Mouse (Mus musculus): Measurements from ENCODE around the gene Gtpbp1. TPM values are rescaled to one million over a fixed set of nuclear protein-coding genes. Genes with fewer than 3 reads are reported as not detected.

Gtpbp1 gene
- polyA plus RNA-seq, 1 experiment from 2014 or later, result 51.4 TPM

DNA sequence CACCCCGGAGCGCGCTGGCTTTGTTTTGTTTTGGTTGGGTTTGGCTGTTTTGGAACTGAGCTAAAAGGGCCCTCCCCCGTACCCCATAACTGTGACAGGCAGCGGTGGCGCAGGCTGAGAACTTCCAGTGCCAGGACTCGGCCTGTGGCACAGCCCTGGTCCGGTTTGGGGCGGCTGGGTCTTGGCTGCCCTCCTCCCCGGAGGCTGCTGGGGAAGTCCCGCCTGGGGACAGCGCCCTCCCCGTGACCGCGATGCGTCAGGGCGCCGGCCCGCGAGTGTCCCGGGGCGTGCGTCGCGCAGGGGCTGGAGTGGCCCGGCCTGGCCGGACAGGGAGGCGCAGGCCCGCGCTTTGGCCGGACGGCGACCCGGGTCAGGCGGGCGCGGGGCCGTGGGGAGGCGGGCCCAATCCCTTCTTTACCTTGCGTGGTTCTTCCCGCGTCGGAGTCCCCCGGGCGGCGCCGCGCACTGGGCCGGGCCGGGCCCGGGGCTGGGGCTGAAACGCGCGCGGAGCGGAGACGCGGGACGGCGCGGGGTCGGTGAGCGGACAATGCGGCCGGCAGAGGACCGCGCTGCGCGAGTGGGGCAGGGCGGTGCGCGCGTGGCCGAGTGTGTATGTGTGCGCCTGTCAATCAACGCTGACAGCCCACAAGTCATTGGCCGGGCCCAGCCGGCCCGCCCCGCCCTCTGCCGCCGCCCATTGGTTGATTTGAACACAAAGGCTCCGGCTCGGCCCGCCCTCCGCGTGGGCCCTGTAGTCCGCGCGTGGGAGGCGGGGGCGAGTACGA lies 51.5 kb downstream of the Gtpbp1 start, which contains the start of gene Sun2:
TSS of gene Sun2 (minus strand) at position 616 of the 785 bp plus-strand sequence.
- peak; percentile 97 for ATAC-seq
- H3K9me3 ChIP-seq (replicated peaks; ENCODE audit: control insufficient read depth, low read length, poor library complexity, severe bottlenecking), result no peaks in the 10 kb centered on the region
- H3K4me2 ChIP-seq (ENCODE audit: low read length), result peak within 1 kb of the TSS; percentile 64
- peak within 1 kb of the TSS; percentile 98 for H3K4me3 ChIP-seq (ENCODE audit: low read depth, low read length)
- H3K27me3 ChIP-seq (ENCODE audit: control insufficient read depth, insufficient read depth, low read depth, low read length), result no peaks in the 10 kb centered on the region
- peak within 1 kb of the TSS; percentile 75 for H3K27ac ChIP-seq (ENCODE audit: low read length)
- WGBS, result under 1% methylated on average over 81 of the region's 93 CpGs
- peaks cover 11% of the 10 kb centered on the region for H3K36me3 ChIP-seq (ENCODE audit: control insufficient read depth, insufficient read depth, low read length)
- peak within 1 kb of the TSS; percentile 96 for H3K9ac ChIP-seq (ENCODE audit: low read depth, low read length)
- H3K4me1 ChIP-seq (ENCODE audit: control insufficient read depth, insufficient read depth, low read length), result peaks cover 20% of the 10 kb centered on the region

GRCm38 (mm10) chr15:79742706-79743023 lies 52.0 kb downstream of the Gtpbp1 start:
- Histone ChIP-seq H3K27ac (ENCODE audit: low read length) (peak overlapping the region; percentile 65; the same call in 1 of the 2 replicates), H3K4me3 (ENCODE audit: low read depth, low read length) (peak overlapping the region; percentile 98), H3K36me3 (ENCODE audit: control insufficient read depth, insufficient read depth, low read length) (peaks cover 5% of the 10 kb centered on the region; the same call in 1 of the 2 replicates), H3K4me1 (ENCODE audit: control insufficient read depth, insufficient read depth, low read length) (peaks cover 20% of the 10 kb centered on the region), H3K9ac (ENCODE audit: low read depth, low read length) (peak overlapping the region; percentile 96), H3K4me2 (ENCODE audit: low read length) (peak overlapping the region; percentile 64), H3K9me3 (replicated peaks; ENCODE audit: control insufficient read depth, low read length, poor library complexity, severe bottlenecking) (no peaks in the 10 kb centered on the region), H3K27me3 (ENCODE audit: control insufficient read depth, insufficient read depth, low read depth, low read length) (no peaks in the 10 kb centered on the region)
- 0% methylated on average over 23 of the region's 23 CpGs for WGBS
- ATAC-seq, result no peak

GRCm38 (mm10) chr15:79744001-79744400 lies 53.4 kb downstream of the Gtpbp1 start:
- no peak overlapping the region for H3K4me2 ChIP-seq (ENCODE audit: low read length)
- no peak overlapping the region for H3K9ac ChIP-seq (ENCODE audit: low read depth, low read length)
- no peaks in the 10 kb centered on the region for H3K27me3 ChIP-seq (ENCODE audit: control insufficient read depth, insufficient read depth, low read depth, low read length)
- H3K27ac ChIP-seq (ENCODE audit: low read length), result no peak overlapping the region
- no peaks in the 10 kb centered on the region for H3K36me3 ChIP-seq (ENCODE audit: control insufficient read depth, insufficient read depth, low read length)
- H3K4me1 ChIP-seq (ENCODE audit: control insufficient read depth, insufficient read depth, low read length), result peaks cover 20% of the 10 kb centered on the region
- H3K9me3 ChIP-seq (replicated peaks; ENCODE audit: control insufficient read depth, low read length, poor library complexity, severe bottlenecking), result no peaks in the 10 kb centered on the region
- ATAC-seq, result no peak
- no peak overlapping the region for H3K4me3 ChIP-seq (ENCODE audit: low read depth, low read length)
- WGBS, result 91% methylated on average over 11 of the region's 11 CpGs

DNA sequence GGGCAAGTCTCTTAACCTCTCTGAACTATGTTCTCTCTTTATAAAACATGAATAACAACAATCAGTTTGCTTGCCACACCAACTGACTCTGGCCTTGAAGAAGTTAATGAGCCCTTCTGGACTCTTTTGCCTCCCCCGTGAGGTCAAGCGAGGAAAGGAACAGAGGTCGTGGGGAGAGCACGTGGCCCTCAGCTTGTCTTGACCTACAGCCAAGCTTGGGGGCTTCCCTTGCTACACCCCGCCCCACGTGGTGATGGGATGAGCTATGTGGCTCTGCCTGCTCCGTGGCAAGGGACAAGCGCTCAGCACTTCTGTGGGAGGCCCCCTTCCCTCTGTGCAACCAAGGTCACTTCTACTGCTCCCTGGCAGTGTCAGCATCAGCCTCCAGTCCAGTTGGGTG lies 54.1 kb downstream of the Gtpbp1 start:
- H3K9me3 ChIP-seq (replicated peaks; ENCODE audit: control insufficient read depth, low read length, poor library complexity, severe bottlenecking), result no peaks in the 10 kb centered on the region
- no peaks in the 10 kb centered on the region for H3K27me3 ChIP-seq (ENCODE audit: control insufficient read depth, insufficient read depth, low read depth, low read length)
- H3K36me3 ChIP-seq (ENCODE audit: control insufficient read depth, insufficient read depth, low read length), result no peaks in the 10 kb centered on the region
- H3K9ac ChIP-seq (ENCODE audit: low read depth, low read length), result no peak overlapping the region
- no peak overlapping the region for H3K27ac ChIP-seq (ENCODE audit: low read length)
- H3K4me1 ChIP-seq (ENCODE audit: control insufficient read depth, insufficient read depth, low read length), result peaks cover 20% of the 10 kb centered on the region
- no peak overlapping the region for H3K4me3 ChIP-seq (ENCODE audit: low read depth, low read length)
- no peak overlapping the region for H3K4me2 ChIP-seq (ENCODE audit: low read length)
- no peak for ATAC-seq
- WGBS, result 74% methylated on average over 8 of the region's 8 CpGs

DNA sequence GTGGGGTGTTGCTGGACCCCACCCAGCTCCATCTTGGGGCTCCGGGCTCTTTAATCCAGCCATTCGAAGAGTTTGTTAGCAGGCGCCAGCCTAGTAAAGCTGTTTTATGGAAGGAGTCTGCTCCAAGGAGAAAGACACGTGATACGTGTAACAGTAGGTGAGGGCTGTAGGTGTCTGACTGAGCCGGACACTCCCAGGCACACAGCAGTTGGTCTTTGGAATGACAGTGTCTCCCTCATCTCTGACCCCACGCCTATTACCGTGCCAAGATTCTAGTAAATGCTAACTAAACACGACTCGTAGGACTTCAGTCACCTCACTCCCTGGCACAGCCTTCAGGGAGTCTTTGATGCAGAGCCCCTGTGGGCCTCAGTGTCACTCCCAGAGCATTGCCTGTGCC lies 54.7 kb downstream of the Gtpbp1 start:
- Histone ChIP-seq H3K9me3 (replicated peaks; ENCODE audit: control insufficient read depth, low read length, poor library complexity, severe bottlenecking) (no peaks in the 10 kb centered on the region), H3K4me1 (ENCODE audit: control insufficient read depth, insufficient read depth, low read length) (peaks cover 16% of the 10 kb centered on the region), H3K27me3 (ENCODE audit: control insufficient read depth, insufficient read depth, low read depth, low read length) (no peaks in the 10 kb centered on the region), H3K4me3 (ENCODE audit: low read depth, low read length) (no peak overlapping the region), H3K9ac (ENCODE audit: low read depth, low read length) (no peak overlapping the region), H3K36me3 (ENCODE audit: control insufficient read depth, insufficient read depth, low read length) (no peaks in the 10 kb centered on the region), H3K27ac (ENCODE audit: low read length) (no peak overlapping the region), H3K4me2 (ENCODE audit: low read length) (no peak overlapping the region)
- 85% methylated on average over 10 of the region's 10 CpGs for WGBS
- ATAC-seq, result no peak

GRCm38 (mm10) chr15:79745883-79746282 lies 55.2 kb downstream of the Gtpbp1 start:
- WGBS, result 90% methylated on average over 5 of the region's 5 CpGs
- no peak overlapping the region for H3K4me3 ChIP-seq (ENCODE audit: low read depth, low read length)
- no peaks in the 10 kb centered on the region for H3K9me3 ChIP-seq (replicated peaks; ENCODE audit: control insufficient read depth, low read length, poor library complexity, severe bottlenecking)
- ATAC-seq, result no peak
- no peak overlapping the region for H3K27ac ChIP-seq (ENCODE audit: low read length)
- H3K27me3 ChIP-seq (ENCODE audit: control insufficient read depth, insufficient read depth, low read depth, low read length), result no peaks in the 10 kb centered on the region
- no peaks in the 10 kb centered on the region for H3K36me3 ChIP-seq (ENCODE audit: control insufficient read depth, insufficient read depth, low read length)
- no peak overlapping the region for H3K4me2 ChIP-seq (ENCODE audit: low read length)
- peaks cover 10% of the 10 kb centered on the region for H3K4me1 ChIP-seq (ENCODE audit: control insufficient read depth, insufficient read depth, low read length)
- H3K9ac ChIP-seq (ENCODE audit: low read depth, low read length), result no peak overlapping the region

GRCm38 (mm10) chr15:79747998-79748397 lies 57.4 kb downstream of the Gtpbp1 start:
- H3K4me2 ChIP-seq (ENCODE audit: low read length), result no peak overlapping the region
- no peak overlapping the region for H3K9ac ChIP-seq (ENCODE audit: low read depth, low read length)
- H3K9me3 ChIP-seq (replicated peaks; ENCODE audit: control insufficient read depth, low read length, poor library complexity, severe bottlenecking), result no peaks in the 10 kb centered on the region
- no peak overlapping the region for H3K27ac ChIP-seq (ENCODE audit: low read length)
- ATAC-seq, result 0 out of 2 replicates have a peak, but pooled peaks have one; percentile 23
- H3K4me1 ChIP-seq (ENCODE audit: control insufficient read depth, insufficient read depth, low read length), result peaks cover 3% of the 10 kb centered on the region
- 59% methylated on average over 11 of the region's 11 CpGs for WGBS
- no peak overlapping the region for H3K4me3 ChIP-seq (ENCODE audit: low read depth, low read length)
- H3K36me3 ChIP-seq (ENCODE audit: control insufficient read depth, insufficient read depth, low read length), result no peaks in the 10 kb centered on the region
- no peaks in the 10 kb centered on the region for H3K27me3 ChIP-seq (ENCODE audit: control insufficient read depth, insufficient read depth, low read depth, low read length)

DNA sequence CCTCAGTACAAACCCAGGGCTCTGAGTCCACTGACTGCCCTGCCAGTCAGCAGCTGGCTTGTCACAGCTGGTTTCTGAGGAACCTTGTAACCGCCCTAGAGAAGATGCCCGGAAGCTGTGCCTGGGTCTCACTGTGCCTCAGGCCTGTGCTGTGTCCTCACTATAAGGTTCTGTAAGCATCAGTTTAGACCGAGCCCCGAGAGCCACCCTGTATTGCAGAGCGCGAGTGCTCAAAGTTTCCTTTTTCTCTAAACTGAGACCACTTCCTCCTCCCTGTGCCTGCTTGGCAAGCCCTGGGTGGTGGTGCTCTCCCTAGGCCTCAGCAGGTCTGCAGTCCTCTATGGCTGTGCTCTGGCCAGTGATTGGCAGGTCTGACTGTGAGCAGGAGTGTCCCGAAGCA lies 58.5 kb downstream of the Gtpbp1 start:
- H3K9me3 ChIP-seq (replicated peaks; ENCODE audit: control insufficient read depth, low read length, poor library complexity, severe bottlenecking), result no peaks in the 10 kb centered on the region
- no peak for ATAC-seq
- no peak overlapping the region for H3K4me2 ChIP-seq (ENCODE audit: low read length)
- no peaks in the 10 kb centered on the region for H3K36me3 ChIP-seq (ENCODE audit: control insufficient read depth, insufficient read depth, low read length)
- H3K27ac ChIP-seq (ENCODE audit: low read length), result no peak overlapping the region
- no peak overlapping the region for H3K4me3 ChIP-seq (ENCODE audit: low read depth, low read length)
- H3K4me1 ChIP-seq (ENCODE audit: control insufficient read depth, insufficient read depth, low read length), result no peaks in the 10 kb centered on the region
- no peak overlapping the region for H3K9ac ChIP-seq (ENCODE audit: low read depth, low read length)
- WGBS, result 92% methylated on average over 7 of the region's 7 CpGs
- H3K27me3 ChIP-seq (ENCODE audit: control insufficient read depth, insufficient read depth, low read depth, low read length), result no peaks in the 10 kb centered on the region

DNA sequence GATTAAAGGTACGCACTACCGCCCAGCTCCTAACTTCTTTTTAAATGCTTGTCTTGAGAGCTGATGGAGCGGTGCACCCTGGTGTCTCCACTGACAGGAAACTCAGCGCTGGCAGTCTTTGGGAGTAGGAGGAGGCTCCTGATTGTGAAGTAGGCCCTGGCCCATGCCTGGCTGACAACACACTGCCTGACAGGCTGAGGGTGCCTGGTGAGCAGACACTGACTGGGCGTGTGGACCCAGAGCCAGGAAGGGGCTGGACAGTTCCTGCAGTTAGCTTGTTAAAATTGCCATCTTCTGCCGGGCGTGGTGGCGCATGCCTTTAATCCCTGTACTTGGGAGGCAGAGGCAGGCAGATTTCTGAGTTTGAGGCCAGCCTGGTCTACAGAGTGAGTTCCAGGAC lies 59.6 kb downstream of the Gtpbp1 start:
- Histone ChIP-seq H3K27ac (ENCODE audit: low read length) (no peak overlapping the region), H3K4me3 (ENCODE audit: low read depth, low read length) (no peak overlapping the region), H3K27me3 (ENCODE audit: control insufficient read depth, insufficient read depth, low read depth, low read length) (no peaks in the 10 kb centered on the region), H3K9me3 (replicated peaks; ENCODE audit: control insufficient read depth, low read length, poor library complexity, severe bottlenecking) (no peaks in the 10 kb centered on the region), H3K36me3 (ENCODE audit: control insufficient read depth, insufficient read depth, low read length) (no peaks in the 10 kb centered on the region), H3K4me2 (ENCODE audit: low read length) (no peak overlapping the region), H3K4me1 (ENCODE audit: control insufficient read depth, insufficient read depth, low read length) (no peaks in the 10 kb centered on the region), H3K9ac (ENCODE audit: low read depth, low read length) (no peak overlapping the region)
- no peak for ATAC-seq
- 88% methylated on average over 8 of the region's 8 CpGs for WGBS

Measured in midbrain, embryonic 16.5 days (tissue).